Mouse (Mus musculus) retina, postnatal 1 day (tissue): ENCODE measurements around the gene Lrrc7.
A peak's percentile ranks its signal among the peaks of the same experiment; 100 is the strongest.

Experiments
- DNase-seq: peaks from one replicate; pipeline ENCODE4 v3.0.0-alpha.2; 2012

Gene Lrrc7

GRCm38 (mm10) chr3:158561987-158562360, at the start of gene Lrrc7:
Gene Lrrc7, minus strand, starts transcription at chr3:158562221.
- peak; percentile 80 for DNase-seq

- no peak for DNase-seq
These were observed 45.0 kb upstream of the Lrrc7 start for GRCm38 (mm10) chr3:158607065-158607464.

- no peak for DNase-seq
These were observed 43.3 kb upstream of the Lrrc7 start for GRCm38 (mm10) chr3:158605274-158605673.

GRCm38 (mm10) chr3:158561256-158561986, 600 bp downstream of the Lrrc7 start:
- DNase-seq, result peak; percentile 66

- DNase-seq, result peak; percentile 54
These were observed 1.1 kb downstream of the Lrrc7 start for GRCm38 (mm10) chr3:158560891-158561255.

GRCm38 (mm10) chr3:158559691-158560650, 2.0 kb downstream of the Lrrc7 start:
- peak; percentile 51 for DNase-seq

- DNase-seq, result peak; percentile 22
These were observed 2.8 kb downstream of the Lrrc7 start for GRCm38 (mm10) chr3:158559131-158559658.

- DNase-seq, result no peak
These were observed 3.4 kb downstream of the Lrrc7 start for GRCm38 (mm10) chr3:158558631-158559030.

- DNase-seq, result no peak
These were observed 7.7 kb downstream of the Lrrc7 start for GRCm38 (mm10) chr3:158554280-158554679.

GRCm38 (mm10) chr3:158552105-158552504, 9.9 kb downstream of the Lrrc7 start:
- DNase-seq, result no peak

- no peak for DNase-seq
These were observed 18.5 kb downstream of the Lrrc7 start for GRCm38 (mm10) chr3:158543481-158543880.

- no peak for DNase-seq
These were observed 29.2 kb downstream of the Lrrc7 start for GRCm38 (mm10) chr3:158532859-158533258.

GRCm38 (mm10) chr3:158528471-158528870, 33.5 kb downstream of the Lrrc7 start:
- DNase-seq, result no peak

GRCm38 (mm10) chr3:158493730-158494129, 68.3 kb downstream of the Lrrc7 start:
- no peak for DNase-seq

GRCm38 (mm10) chr3:158479677-158480076, 82.3 kb downstream of the Lrrc7 start:
- DNase-seq, result no peak

- DNase-seq, result no peak
These were observed 161.4 kb downstream of the Lrrc7 start for GRCm38 (mm10) chr3:158400600-158400999.

- DNase-seq, result no peak
These were observed 170.5 kb downstream of the Lrrc7 start for GRCm38 (mm10) chr3:158391534-158391933.

- no peak for DNase-seq
These were observed 174.0 kb downstream of the Lrrc7 start for GRCm38 (mm10) chr3:158388076-158388454.

- DNase-seq, result no peak
These were observed 174.5 kb downstream of the Lrrc7 start for GRCm38 (mm10) chr3:158387413-158388075.

GRCm38 (mm10) chr3:158386848-158387247, 175.2 kb downstream of the Lrrc7 start:
- no peak for DNase-seq

GRCm38 (mm10) chr3:158375885-158376284, 186.1 kb downstream of the Lrrc7 start:
- peak; percentile 60 for DNase-seq

- DNase-seq, result no peak
These were observed 192.9 kb downstream of the Lrrc7 start for GRCm38 (mm10) chr3:158369169-158369568.

GRCm38 (mm10) chr3:158365801-158366200, 196.2 kb downstream of the Lrrc7 start:
- DNase-seq, result no peak
